Mouse (Mus musculus): ENCODE data around the gene Cxcr4.

- TF ChIP-seq CTCF (IDR thresholded peaks at IDR 0.05; ENCODE audit: low read depth, low read length) (no peak), POLR2AphosphoS5 (IDR thresholded peaks at IDR 0.05; ENCODE audit: insufficient replicate concordance, low read depth, low read length) (no peak), GATA1 (IDR thresholded peaks at IDR 0.05; ENCODE audit: borderline replicate concordance, low read length) (no peak), TAL1 (conservative IDR thresholded peaks at IDR 0.05; ENCODE audit: low read depth, low read length) (no peak)
Observed at GRCm38 (mm10) chr1:128605794-128606193, 13.7 kb upstream of the Cxcr4 start.
